Mouse (Mus musculus) ZHBTc4 (cell line): Measurements from ENCODE around the gene Ttll10.
A peak's percentile ranks its signal among the peaks of the same experiment; 100 is the strongest.

Experiments used
- DNase-seq: peaks from one replicate; pipeline ENCODE4 v3.0.0-alpha.2; 2011; ENCODE audit warnings: low read depth, low spot score

Gene Ttll10

DNA sequence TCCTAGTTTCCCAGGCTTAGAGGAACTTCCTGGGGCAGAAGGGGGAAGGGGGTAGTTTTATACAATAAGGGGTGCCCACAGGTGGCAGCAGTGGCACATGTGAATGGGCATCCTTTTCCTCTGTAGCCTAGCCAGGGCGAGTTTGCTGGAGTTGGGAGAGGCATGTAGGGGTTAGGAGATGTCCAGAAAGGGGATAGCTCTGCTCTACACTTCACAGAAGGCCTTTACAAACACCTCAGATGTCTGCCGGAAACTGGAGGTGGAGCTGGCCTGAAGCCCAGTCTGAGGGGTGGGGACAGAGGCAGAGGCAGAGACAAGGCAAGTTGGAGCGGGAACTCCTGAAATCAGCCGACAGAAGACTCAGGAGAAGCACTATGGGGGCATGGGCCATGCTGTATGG is 33.2 kb downstream of the Ttll10 start, which contains the start of gene Tnfrsf18:
Tnfrsf18 (plus strand) TSS at position 152 of the 400 bp plus-strand sequence.
- DNase-seq = no peak

- no peak for DNase-seq
Measured at GRCm38 (mm10) chr4:156024184-156024583, 35.0 kb downstream of the Ttll10 start.

- no peak for DNase-seq
Measured at GRCm38 (mm10) chr4:156023520-156023919, 35.7 kb downstream of the Ttll10 start.

- DNase-seq = no peak
Measured at GRCm38 (mm10) chr4:156021942-156022419, 37.2 kb downstream of the Ttll10 start.

DNA sequence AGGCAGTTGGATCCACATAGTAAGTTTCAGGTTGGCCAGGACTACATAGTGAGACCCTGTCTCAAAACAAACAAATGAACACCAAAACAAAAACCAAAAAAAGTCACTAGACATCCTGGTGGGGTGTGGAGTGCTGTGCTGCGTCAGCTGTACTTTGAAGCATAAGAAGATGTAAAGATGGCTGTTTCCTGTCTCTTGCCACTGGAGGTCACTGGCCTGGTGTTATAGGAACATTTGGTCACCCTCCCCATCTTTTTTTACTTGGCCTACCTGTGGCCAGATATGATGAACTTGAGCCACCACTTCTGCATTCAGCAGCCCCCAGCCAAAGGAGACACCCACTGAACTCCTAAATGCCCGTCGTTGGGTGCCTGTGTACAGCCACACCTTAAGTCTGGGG is 37.8 kb downstream of the Ttll10 start:
- no peak for DNase-seq

DNA sequence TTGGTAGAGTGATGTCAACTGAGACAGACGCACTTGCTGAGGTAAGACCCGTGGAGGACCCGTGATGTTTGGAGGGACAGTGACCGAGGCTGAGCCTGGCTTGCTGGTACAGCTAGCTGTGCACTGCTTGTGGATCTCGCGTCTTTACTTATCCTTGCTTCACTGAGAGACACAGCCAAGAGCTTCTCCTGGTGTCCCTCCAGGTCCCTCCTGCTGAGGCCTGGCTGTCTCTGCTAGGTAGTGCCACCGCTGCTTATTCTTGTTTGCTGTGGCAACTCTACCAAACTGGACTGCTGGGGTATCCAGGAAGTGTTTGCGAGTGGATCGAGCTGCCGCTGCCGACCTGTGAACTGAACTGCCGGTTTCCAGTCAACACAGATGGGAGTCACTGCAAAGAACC is 39.4 kb downstream of the Ttll10 start:
- DNase-seq = no peak

- DNase-seq = no peak
Measured at GRCm38 (mm10) chr4:156014436-156014835, 44.8 kb downstream of the Ttll10 start.

GRCm38 (mm10) chr4:156013637-156014036 is 45.6 kb downstream of the Ttll10 start, which contains the start of gene Tnfrsf4:
Gene Tnfrsf4 (plus strand): TSS chr4:156013843.
- DNase-seq = no peak

GRCm38 (mm10) chr4:156008369-156008768 is 50.8 kb downstream of the Ttll10 start:
- no peak for DNase-seq

- no peak for DNase-seq
Measured at GRCm38 (mm10) chr4:156004109-156004508, 55.1 kb downstream of the Ttll10 start.

DNA sequence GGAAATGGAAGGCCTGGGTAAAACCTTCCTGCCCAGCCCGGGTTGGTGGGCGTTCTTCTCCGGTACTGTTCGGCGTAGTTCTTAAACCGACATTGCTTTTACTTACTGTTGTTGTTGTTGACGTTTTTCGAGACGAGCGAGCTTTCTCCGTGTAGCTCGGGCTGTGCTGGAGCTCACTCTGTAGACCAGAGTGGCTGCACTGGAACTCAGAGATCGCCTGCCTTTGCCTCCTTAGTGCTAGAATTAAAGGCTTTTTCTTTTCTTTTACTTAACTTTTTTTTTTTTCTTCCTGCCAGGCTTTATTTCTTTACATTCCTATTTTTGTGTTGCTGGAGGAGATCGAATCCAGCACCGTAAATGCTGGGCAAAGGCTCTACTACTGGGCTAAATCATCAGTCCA is 65.6 kb downstream of the Ttll10 start:
- DNase-seq = no peak

DNA sequence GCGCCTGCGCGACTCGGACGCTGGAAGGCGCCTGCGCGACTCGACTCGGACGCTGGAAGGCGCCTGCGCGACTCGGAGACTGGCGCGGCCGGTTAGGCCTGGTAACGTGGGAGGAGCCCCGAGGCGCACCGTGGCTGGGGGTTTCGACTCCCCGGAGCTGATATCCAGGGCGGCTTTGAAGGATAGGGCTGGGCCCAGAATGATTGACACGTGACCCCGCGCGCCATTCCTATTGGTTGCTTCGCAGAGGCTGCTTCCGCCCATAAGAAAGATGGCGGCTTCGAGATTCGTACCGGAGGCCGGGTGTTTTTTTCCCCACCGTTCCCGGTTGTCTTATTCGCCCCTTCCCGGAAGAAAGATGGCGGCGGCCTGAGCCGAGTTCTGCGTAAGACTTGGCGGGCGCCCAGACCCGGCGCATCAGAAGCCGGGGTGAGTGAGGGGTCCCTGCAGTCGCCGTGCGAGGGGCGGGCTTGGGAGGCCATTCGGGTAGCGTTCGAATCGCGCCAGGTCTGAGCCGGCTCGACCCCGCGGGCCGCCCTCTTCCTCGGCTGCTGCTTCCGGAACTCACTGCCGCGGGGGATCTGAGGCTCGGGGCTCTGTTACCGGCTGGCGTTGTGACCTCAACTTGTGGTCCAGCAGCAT is 66.2 kb downstream of the Ttll10 start:
- DNase-seq = peak; percentile 96

GRCm38 (mm10) chr4:155992241-155992905 is 66.8 kb downstream of the Ttll10 start, which contains the start of the genes B3galt6 and Sdf4:
Gene B3galt6 (minus strand): TSS chr4:155992649.
Gene Sdf4 (plus strand): TSS chr4:155992872.
- peak; percentile 91 for DNase-seq

DNA sequence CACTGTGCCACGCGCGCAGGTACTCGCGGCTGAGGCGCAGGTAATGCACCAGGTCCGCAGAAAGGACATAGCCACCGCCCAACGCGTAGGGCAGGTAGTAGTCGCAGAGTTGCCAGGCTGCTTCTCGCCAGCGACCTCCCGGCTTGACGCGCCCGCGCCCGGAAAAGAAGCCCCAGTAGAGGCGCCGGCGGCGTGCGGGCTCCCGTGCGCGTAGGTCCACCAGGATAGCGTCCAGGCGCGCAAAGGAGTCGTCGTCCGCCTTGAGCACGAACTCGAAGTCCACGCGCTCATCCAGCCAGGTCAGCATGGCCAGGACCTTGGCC is 67.3 kb downstream of the Ttll10 start:
- DNase-seq = no peak

- peak; percentile 52 for DNase-seq
Measured at GRCm38 (mm10) chr4:155991211-155991907, 67.9 kb downstream of the Ttll10 start.
